Mouse (Mus musculus): ENCODE data around the gene Mia3.

DNA sequence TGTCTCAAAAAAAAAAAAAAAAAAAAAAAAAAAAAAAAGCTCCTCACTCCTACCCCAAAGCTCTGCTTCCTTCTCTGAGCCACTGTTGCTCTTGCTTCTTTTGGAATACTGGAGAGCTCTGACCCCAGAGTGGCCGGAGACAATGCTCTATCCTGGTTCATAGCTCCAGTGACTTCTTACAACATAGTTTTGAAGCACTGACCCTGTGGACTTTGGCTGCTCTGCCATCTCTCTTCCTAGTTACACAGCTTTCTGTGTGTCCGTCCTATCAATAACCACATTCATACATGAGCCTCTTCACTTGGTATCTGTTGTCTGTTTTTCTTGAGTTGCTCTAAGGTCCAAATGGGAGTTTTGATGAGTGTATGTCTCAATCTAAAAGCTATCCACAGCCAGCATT, 57.3 kb downstream of the Mia3 start:
- TF ChIP-seq CTCF (IDR thresholded peaks at IDR 0.05; ENCODE audit: borderline replicate concordance, extremely low read depth, insufficient read depth, insufficient read length) (no peak), POLR2A (IDR thresholded peaks at IDR 0.05; ENCODE audit: borderline replicate concordance, extremely low read depth, insufficient read depth, insufficient read length, poor library complexity, severe bottlenecking) (no peak)
